Mouse (Mus musculus): Measurements from ENCODE around the gene Wfs1. TPM values are rescaled to one million over a fixed set of nuclear protein-coding genes. Genes with fewer than 3 reads are reported as not detected.

Gene Wfs1
- total RNA-seq, 2 experiments from 2014 or later: not detected

GRCm38 (mm10) chr5:36990196-36990595 lies 1.2 kb upstream of the Wfs1 start:
- no peak for ATAC-seq (replicated peaks; ENCODE audit: low FRiP score, low TSS enrichment, poor library complexity, severe bottlenecking)

GRCm38 (mm10) chr5:36989625-36989977 lies 596 bp upstream of the Wfs1 start:
- 0 out of 2 replicates have a peak, but pooled peaks have one; percentile 0 for ATAC-seq (replicated peaks; ENCODE audit: low FRiP score, low TSS enrichment, poor library complexity, severe bottlenecking)

- peak; percentile 7; the same call in 1 of the 2 replicates for ATAC-seq (replicated peaks; ENCODE audit: low FRiP score, low TSS enrichment, poor library complexity, severe bottlenecking)
Observed at GRCm38 (mm10) chr5:36988124-36988780, 753 bp downstream of the Wfs1 start.

- no peak for ATAC-seq (replicated peaks; ENCODE audit: low FRiP score, low TSS enrichment, poor library complexity, severe bottlenecking)
Observed at GRCm38 (mm10) chr5:36986617-36987016, 2.4 kb downstream of the Wfs1 start.

- ATAC-seq (replicated peaks; ENCODE audit: low FRiP score, low TSS enrichment, poor library complexity, severe bottlenecking): no peak
Observed at GRCm38 (mm10) chr5:36982271-36982670, 6.7 kb downstream of the Wfs1 start.

- no peak for ATAC-seq (replicated peaks; ENCODE audit: low FRiP score, low TSS enrichment, poor library complexity, severe bottlenecking)
Observed at GRCm38 (mm10) chr5:36979631-36980030, 9.4 kb downstream of the Wfs1 start.

DNA sequence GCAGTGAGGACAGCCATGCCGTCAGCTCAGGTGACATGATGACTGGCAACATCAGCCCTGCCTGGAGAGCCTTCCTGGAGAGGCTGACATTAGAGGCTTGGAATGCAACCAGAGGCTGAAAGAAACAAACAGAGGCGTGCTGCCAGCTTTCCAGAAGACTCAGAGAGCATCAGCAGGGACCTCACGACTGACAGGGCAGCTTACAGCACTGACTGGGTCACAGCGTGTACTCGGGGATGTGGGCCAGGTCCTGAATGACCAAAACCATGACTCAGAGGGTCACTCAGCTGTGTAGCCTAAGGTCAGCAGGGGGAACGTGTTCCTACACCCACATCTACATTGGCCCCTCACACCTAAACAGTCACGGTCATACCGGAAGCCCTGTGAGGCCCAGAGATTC lies 10.0 kb downstream of the Wfs1 start:
- no peak for ATAC-seq (replicated peaks; ENCODE audit: low FRiP score, low TSS enrichment, poor library complexity, severe bottlenecking)

GRCm38 (mm10) chr5:36977809-36978208 lies 11.2 kb downstream of the Wfs1 start:
- ATAC-seq (replicated peaks; ENCODE audit: low FRiP score, low TSS enrichment, poor library complexity, severe bottlenecking): no peak

DNA sequence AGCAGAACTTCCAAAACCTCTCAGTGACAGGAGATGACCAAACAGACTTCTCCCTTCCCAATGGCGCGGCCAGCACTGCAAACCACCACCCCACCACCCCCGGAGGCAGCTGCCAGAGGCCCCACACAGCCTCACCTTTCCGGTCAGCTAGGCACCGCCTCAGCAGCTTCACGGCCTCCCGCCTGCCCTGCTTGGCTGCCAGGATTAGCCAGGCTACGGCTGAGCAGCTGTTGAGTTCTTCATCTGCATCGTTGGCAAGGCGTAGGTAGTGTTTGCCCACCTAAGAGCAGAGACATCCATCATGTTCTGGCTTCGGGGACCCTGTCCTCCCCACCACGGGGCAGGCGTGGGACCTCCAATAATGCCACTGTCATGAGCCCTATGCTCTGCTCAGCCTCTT lies 13.7 kb downstream of the Wfs1 start:
- ATAC-seq (replicated peaks; ENCODE audit: low FRiP score, low TSS enrichment, poor library complexity, severe bottlenecking): no peak

DNA sequence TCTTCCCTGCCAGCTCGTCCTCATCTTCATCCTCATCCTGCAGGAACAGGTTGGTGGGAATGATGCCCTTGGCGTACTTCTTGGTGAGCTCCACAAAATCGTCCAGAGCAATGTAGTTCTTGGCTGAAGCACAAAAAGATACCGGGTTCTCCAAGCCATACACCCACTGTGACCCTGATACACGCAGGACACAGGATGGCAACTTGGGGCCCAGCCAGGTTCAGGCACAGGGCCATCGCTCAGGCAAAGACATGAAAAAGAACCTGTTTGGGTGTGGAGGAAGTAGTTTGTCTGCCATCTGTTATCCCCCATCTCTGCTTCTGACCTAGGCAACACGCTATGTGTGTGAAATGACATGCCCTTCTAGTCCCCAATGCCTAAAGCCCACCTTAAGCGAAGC lies 17.4 kb downstream of the Wfs1 start:
- ATAC-seq (replicated peaks; ENCODE audit: low FRiP score, low TSS enrichment, poor library complexity, severe bottlenecking): no peak

DNA sequence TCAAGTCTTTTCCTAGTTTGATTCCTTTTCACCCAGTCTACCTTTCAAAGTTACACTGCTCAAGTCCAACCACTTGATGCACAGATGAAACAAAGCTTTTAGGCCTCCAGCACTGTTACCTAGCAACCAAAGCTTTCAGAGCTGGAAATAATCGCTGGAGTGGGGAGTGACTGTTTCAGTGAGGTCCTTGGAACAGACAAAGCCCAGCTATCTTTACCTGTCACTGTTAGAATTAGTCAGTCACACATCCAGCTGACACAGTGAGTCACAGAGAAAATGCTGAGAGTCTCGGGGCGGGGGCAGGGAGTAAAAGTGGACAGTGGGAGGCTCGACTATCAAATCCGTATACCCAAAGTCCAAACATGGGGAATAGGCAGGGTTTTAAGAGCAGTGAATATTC lies 28.5 kb downstream of the Wfs1 start:
- no peak for ATAC-seq (replicated peaks; ENCODE audit: low FRiP score, low TSS enrichment, poor library complexity, severe bottlenecking)

DNA sequence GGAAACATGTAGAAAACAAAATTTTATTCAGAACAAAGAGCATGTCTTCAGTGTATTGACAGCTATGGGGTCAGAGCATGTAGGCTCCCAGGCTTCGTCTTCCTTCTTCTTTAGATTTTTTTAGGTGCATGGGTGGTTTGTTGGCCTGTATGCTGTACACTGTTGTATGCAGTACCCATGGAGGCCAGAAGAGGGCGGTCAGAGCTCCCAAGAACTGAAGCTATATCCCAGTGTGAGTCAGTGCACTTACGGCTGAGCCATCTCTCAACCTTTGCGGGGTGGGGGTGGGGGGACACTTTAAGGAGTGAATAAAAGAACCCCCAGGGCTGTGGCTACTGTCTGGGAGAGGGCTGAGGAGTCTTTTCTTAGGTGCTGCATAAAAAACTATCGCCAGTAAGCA lies 30.2 kb downstream of the Wfs1 start:
- ATAC-seq (replicated peaks; ENCODE audit: low FRiP score, low TSS enrichment, poor library complexity, severe bottlenecking): peak; percentile 77

- no peak for ATAC-seq (replicated peaks; ENCODE audit: low FRiP score, low TSS enrichment, poor library complexity, severe bottlenecking)
Observed at GRCm38 (mm10) chr5:36955366-36955765, 33.6 kb downstream of the Wfs1 start.

DNA sequence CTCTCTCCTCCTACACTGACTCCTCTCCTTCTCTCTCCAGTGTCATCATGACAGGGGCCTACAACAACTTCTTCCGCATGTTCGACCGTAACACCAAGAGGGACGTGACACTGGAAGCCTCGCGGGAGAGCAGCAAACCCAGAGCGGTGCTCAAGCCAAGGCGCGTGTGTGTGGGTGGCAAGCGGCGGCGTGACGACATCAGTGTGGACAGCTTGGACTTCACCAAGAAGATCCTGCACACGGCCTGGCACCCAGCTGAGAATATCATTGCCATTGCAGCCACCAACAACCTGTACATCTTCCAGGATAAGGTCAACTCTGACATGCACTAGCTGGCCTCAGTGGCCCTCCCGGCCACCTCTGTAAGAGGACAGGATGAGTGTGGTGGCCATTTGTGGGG lies 36.7 kb downstream of the Wfs1 start:
- ATAC-seq (replicated peaks; ENCODE audit: low FRiP score, low TSS enrichment, poor library complexity, severe bottlenecking): no peak

GRCm38 (mm10) chr5:36950871-36951270 lies 38.1 kb downstream of the Wfs1 start:
- ATAC-seq (replicated peaks; ENCODE audit: low FRiP score, low TSS enrichment, poor library complexity, severe bottlenecking): 0 out of 2 replicates have a peak, but pooled peaks have one; percentile 40

DNA sequence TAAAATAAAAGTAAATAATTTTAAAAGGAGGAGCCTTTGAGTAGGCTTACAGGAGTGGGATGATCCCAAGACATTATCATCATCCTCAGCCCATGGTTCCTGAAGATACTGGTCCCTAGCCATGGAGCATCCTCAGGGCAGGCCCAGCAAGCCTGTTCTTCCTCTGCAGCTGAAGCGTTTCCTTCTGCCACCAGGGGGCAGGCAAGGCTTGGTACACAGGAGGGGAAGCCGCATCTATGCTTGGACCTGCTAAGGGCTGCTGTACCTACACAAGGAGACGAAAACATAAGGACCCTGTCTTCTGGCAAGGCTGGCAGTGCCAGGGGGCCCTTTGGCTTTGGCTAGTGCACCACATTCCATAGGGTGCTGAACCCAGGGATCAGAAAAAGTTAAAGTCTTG lies 40.2 kb downstream of the Wfs1 start:
- ATAC-seq (replicated peaks; ENCODE audit: low FRiP score, low TSS enrichment, poor library complexity, severe bottlenecking): peak; percentile 66

GRCm38 (mm10) chr5:36946445-36946844 lies 42.6 kb downstream of the Wfs1 start:
- no peak for ATAC-seq (replicated peaks; ENCODE audit: low FRiP score, low TSS enrichment, poor library complexity, severe bottlenecking)

DNA sequence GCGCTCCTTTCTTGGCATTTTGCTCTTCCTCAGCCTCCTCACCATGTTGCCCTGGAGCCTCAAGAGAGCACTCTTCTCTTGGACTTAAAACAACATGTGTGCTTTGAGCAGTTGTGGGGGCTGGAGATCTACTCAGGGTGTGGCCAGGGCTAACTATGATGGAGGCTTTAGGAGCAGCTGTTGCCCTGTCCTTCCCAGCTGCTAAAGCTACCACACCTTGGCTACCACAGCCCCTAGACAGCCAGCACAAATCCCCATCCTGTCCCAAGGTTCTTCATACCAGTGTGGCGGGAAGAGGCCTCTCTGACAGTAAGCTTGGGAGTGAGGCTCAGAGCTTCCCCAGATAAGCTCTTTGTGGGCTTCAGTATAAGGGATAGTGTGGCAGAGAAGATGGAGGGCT lies 43.3 kb downstream of the Wfs1 start:
- no peak for ATAC-seq (replicated peaks; ENCODE audit: low FRiP score, low TSS enrichment, poor library complexity, severe bottlenecking)

GRCm38 (mm10) chr5:36945102-36945701 lies 43.8 kb downstream of the Wfs1 start:
- no peak for ATAC-seq (replicated peaks; ENCODE audit: low FRiP score, low TSS enrichment, poor library complexity, severe bottlenecking)

DNA sequence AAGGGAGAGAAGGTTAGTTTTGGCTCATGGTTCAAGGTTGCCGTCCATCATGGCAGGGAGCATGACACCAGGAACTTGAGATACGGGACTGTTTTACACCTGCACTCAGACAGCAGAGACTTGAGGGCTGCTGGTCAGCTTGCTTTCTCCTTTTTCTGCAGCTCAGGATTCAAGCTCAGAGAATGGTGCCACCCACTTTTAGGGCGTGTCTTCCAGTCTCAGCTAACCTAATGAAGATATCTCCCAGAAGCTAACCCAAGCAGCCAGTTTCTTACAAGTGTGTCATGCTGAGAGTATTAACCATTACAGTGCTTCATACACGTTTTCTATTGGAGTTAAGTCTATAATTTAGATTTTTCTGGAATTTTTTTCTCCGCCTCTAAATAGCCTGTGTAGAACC lies 44.5 kb downstream of the Wfs1 start:
- ATAC-seq (replicated peaks; ENCODE audit: low FRiP score, low TSS enrichment, poor library complexity, severe bottlenecking): no peak

DNA sequence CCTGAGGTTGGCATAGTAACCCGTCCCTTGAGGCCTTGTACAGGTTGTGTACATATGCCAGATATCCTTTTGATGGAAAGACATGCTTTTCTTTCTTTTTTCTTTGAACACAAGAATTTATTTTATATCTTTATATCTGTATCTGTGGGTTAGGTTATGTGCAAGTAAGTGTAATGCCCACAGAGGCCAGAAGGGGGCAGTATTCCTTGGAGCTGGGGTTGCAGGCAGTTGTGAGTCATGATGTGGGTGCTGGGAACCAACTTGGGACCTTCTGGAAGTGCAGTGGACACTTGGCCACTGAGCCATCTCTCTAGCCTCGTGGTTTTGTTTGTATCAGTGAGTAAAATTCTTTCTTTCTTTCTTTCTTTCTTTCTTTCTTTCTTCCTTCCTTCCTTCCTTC lies 46.6 kb downstream of the Wfs1 start:
- ATAC-seq (replicated peaks; ENCODE audit: low FRiP score, low TSS enrichment, poor library complexity, severe bottlenecking): no peak

All from megakaryocyte-erythroid progenitor cell, adult 5-6 weeks (primary cell).